9 mouse cellular contexts compared by ENCODE assay signal in genomic region chr4:156026013-156026412, GRCm38 (mm10). TPM values are rescaled to one million over a fixed set of nuclear protein-coding genes. Genes with fewer than 3 reads are reported as not detected.
A peak's percentile ranks its signal among the peaks of the same experiment; 100 is the strongest.
DNase-seq lines count a peak whose midpoint lies in the region; ATAC-seq lines count a peak whose summit lies in the region.
"Had no signal": no experiment of that assay in that cellular context is flagged by ENCODE, and none has a peak within 500 bp of the region (broad histone marks: within the 10 kb centered on the region; RNA-seq: fewer than 3 reads in every experiment).

Tnfrsf18 (plus strand) TSS chr4:156026164.

- DNase-seq in adrenal gland, postnatal 10 days, result peak; percentile 54
- no peak for DNase-seq in adrenal gland, postnatal 4 days (ENCODE audit: low spot score in 2 of 2)
- DNase-seq in testis, postnatal 10 days (ENCODE audit: low spot score), result peak; percentile 56
- no peak for DNase-seq in testis, postnatal 14 days (ENCODE audit: low spot score)
- peak; percentile 42 for DNase-seq in lung, postnatal 25 days (ENCODE audit: low spot score)
- DNase-seq in telencephalon, adult 2 months (ENCODE audit: low read depth, low spot score), result peak; percentile 41
- DNase-seq in midbrain, embryonic 11.5 days (ENCODE audit: low spot score, missing footprints), result no peak

- peaks cover 19% of the 10 kb centered on the region for H3K36me3 ChIP-seq in kidney, embryonic 16.5 days (ENCODE audit: insufficient read depth, low read length)
- no peaks in the 10 kb centered on the region; the same call in 1 of the 2 replicates for H3K36me3 ChIP-seq in midbrain, embryonic 11.5 days (ENCODE audit: control insufficient read depth, insufficient read depth, low read length)

- no peaks in the 10 kb centered on the region for H3K27me3 ChIP-seq in kidney, embryonic 16.5 days (ENCODE audit: insufficient read depth, low read length)
- H3K27me3 ChIP-seq in midbrain, embryonic 11.5 days (ENCODE audit: control insufficient read depth, insufficient read depth, low read length), result no peaks in the 10 kb centered on the region
- H3K27me3 ChIP-seq: limb, embryonic 12.5 days had no signal

- H3K9me3 ChIP-seq in kidney, embryonic 16.5 days (ENCODE audit: low read length), result no peaks in the 10 kb centered on the region
- no peaks in the 10 kb centered on the region for H3K9me3 ChIP-seq in midbrain, embryonic 11.5 days (ENCODE audit: control insufficient read depth, low read length)
- H3K9me3 ChIP-seq: limb, embryonic 12.5 days had no signal

- H3K4me3 ChIP-seq in kidney, embryonic 16.5 days (ENCODE audit: low read length), result no peak within 1 kb of the TSS
- no peak within 1 kb of the TSS for H3K4me3 ChIP-seq in midbrain, embryonic 11.5 days (ENCODE audit: low read depth, low read length)
- H3K4me3 ChIP-seq: limb, embryonic 12.5 days had no signal

- peak; percentile 49; the same call in 1 of the 2 replicates for ATAC-seq in kidney, embryonic 16.5 days (ENCODE audit: low FRiP score, low TSS enrichment)
- ATAC-seq in midbrain, embryonic 11.5 days (ENCODE audit: low FRiP score), result no peak

- peak within 1 kb of the TSS; percentile 44; the same call in 1 of the 2 replicates for H3K9ac ChIP-seq in kidney, embryonic 16.5 days (replicated peaks; ENCODE audit: low read length)
- H3K9ac ChIP-seq in midbrain, embryonic 11.5 days (ENCODE audit: low read length), result no peak within 1 kb of the TSS
- H3K9ac ChIP-seq: limb, embryonic 12.5 days had no signal

- no peak within 1 kb of the TSS; the same call in 1 of the 2 replicates for H3K27ac ChIP-seq in kidney, embryonic 16.5 days (ENCODE audit: low read length)
- no peak within 1 kb of the TSS for H3K27ac ChIP-seq in midbrain, embryonic 11.5 days (ENCODE audit: low read depth, low read length)
- H3K27ac ChIP-seq: limb, embryonic 12.5 days had no signal

- 44% methylated on average over 4 of the region's 4 CpGs for WGBS in kidney, embryonic 16.5 days
- 78% methylated on average over 4 of the region's 4 CpGs for WGBS in midbrain, embryonic 11.5 days

- H3K4me2 ChIP-seq in kidney, embryonic 16.5 days (replicated peaks; ENCODE audit: low read depth, low read length), result no peak within 1 kb of the TSS
- H3K4me2 ChIP-seq in midbrain, embryonic 11.5 days, result no peak within 1 kb of the TSS
- H3K4me2 ChIP-seq: limb, embryonic 12.5 days had no signal

- peaks cover 16% of the 10 kb centered on the region for H3K4me1 ChIP-seq in kidney, embryonic 16.5 days (ENCODE audit: insufficient read depth, low read length)
- peaks cover 7% of the 10 kb centered on the region for H3K4me1 ChIP-seq in midbrain, embryonic 11.5 days (ENCODE audit: control insufficient read depth, insufficient read depth, low read length)

RNA-seq across cellular contexts. Expression of gene Tnfrsf18, which starts in this region (rescaled TPM):
- total RNA-seq in adrenal gland, postnatal 10 days (2021), result under 1 TPM; 0.51 to 0.66 TPM
- under 1 TPM in 1 of 2 experiments, not detected in 1; 0.39 TPM for total RNA-seq in adrenal gland, postnatal 4 days (2021)
- 1.3 and 2.5 TPM in 2 replicates for polyA plus RNA-seq in kidney, embryonic 16.5 days (2015; fragmentation: Nextera tagmentation; extraction: Ambion mirVana)
- 0.58 and 0.87 TPM in 2 replicates for polyA plus RNA-seq in midbrain, embryonic 11.5 days (2014; fragmentation: Nextera tagmentation; extraction: Ambion mirVana)

Comparison
In these comparisons a context has a peak if more than half of its experiments do, and no peak if none do; other contexts are left out.
1. DNase-seq: peak in testis, postnatal 10 days (single experiment), lung, postnatal 25 days (single experiment) and telencephalon, adult 2 months (single experiment); none in adrenal gland, postnatal 4 days (0 of 2), testis, postnatal 14 days (single experiment) and midbrain, embryonic 11.5 days (single experiment).
2. Peak in DNase-seq in adrenal gland, postnatal 10 days; RNA of the gene not detected or under 1 TPM.